Mouse (Mus musculus): ENCODE measurements around the gene Agpat2.
A peak's percentile ranks its signal among the peaks of the same experiment; 100 is the strongest.

Agpat2 gene

DNA sequence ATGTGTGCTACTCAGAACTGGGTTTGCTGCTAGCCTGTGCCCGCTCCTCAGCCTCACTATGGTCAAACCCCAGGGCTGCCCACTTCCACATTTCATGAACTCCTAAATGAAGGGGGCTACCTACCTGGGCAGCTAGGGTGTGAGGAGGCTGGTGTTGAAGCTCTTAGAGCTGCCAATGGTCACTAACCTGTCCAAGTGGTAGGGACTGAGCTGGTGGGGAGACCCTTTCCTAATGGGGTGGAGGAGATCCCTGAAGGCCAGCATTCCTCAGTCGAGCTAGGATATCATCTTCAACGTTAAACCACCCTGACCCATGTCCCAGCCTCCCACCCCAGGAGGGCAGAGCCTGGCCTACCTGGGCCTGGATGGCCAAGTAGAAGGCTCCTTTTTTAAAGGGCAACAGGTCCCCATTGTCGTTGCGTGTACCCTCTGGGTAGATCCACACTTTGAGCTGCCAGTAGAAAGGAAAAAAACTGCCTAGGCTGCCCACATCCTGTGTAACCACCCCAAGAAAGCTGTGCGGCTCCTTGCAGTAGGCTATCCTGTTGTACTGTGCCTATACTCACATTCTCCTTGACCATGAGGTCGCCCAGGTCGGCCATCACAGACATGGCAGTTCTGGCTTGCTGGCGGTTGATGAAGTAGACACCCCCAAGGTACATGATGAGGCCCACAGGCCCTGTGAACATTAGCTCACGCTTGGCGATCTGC, 8.3 kb downstream of the Agpat2 start:
- DNase-seq (ENCODE audit: low spot score in 2 of 2) = peak in 1 of 2 experiments; percentile 26

DNA sequence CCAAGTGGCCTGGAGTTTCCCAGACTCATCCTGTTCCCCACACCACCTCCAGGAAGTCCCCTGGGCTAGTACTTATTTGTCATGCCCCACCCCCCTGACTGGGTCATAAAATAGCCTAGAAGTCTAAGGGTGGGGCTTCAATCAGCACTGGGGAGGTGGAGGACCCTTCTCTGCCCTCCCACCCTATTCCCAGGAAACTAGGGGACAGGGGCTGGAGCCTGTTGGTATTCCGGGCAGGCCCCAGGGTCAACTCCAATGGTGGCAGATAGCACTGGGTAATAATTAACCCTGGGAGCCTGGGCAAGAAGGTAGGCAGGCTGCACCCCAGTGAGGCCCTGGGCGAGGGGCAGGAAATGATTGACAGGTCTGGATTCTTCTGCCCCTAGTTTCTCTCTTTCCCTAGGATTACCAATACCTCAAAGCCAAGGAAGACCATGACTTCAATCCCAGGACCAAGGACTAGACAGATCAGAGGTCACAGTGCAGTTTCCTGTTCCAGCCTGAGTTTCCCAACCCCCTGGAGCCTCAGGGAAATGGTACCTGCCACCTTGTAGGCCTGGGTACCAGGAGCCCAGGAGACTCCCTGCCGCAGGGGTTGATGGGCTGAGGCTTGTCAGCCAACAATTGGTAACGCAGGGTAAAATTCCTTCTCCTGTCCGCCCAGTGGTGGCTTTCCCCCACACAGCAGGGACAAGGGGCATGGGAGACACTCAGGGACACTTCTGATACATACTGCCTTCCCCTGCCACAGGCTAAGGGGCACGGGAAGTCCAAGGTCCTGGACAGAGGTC, 9.1 kb downstream of the Agpat2 start:
- no peak for DNase-seq (ENCODE audit: low spot score in 2 of 2)

DNA sequence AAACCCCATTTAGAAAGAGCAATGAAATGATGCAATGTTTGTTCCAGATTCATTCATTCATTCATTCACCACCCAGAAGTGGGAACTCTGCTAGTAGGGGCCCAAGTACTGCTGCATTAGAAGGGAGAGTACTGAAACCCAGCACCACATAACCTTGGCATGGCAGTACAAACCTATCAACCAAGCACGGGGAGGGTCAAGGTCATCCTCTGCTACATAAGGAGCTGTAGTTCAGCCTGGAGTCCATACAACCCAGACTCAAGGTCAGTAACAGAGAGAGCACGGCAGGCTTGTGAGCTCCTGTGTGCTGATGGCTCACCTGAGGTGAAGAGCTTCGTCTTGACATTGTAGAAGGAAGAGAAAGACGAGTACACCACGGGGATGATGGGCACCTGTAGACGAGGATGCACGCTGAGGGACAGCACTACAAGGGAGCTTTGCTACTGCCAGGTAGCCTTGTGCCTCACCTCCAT, 9.7 kb downstream of the Agpat2 start:
- DNase-seq (ENCODE audit: low spot score in 2 of 2) = no peak

DNA sequence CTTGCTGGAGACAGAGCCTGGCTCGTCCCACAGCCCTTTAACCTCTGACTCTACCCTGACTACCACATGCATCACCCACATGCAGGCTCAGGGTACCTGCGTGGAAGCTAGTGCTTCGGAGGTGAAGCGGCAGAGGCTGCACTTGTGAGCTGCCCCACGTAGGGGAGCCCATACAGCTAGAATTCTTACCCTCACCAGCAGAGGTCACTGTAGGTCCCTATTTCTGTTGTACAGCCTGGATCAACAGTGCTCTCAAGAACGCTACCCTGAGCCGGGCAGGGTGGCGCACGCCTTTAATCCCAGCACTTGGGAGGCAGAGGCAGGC, 10.2 kb downstream of the Agpat2 start:
- DNase-seq (ENCODE audit: low spot score in 2 of 2) = peak; percentile 57 to 77

DNA sequence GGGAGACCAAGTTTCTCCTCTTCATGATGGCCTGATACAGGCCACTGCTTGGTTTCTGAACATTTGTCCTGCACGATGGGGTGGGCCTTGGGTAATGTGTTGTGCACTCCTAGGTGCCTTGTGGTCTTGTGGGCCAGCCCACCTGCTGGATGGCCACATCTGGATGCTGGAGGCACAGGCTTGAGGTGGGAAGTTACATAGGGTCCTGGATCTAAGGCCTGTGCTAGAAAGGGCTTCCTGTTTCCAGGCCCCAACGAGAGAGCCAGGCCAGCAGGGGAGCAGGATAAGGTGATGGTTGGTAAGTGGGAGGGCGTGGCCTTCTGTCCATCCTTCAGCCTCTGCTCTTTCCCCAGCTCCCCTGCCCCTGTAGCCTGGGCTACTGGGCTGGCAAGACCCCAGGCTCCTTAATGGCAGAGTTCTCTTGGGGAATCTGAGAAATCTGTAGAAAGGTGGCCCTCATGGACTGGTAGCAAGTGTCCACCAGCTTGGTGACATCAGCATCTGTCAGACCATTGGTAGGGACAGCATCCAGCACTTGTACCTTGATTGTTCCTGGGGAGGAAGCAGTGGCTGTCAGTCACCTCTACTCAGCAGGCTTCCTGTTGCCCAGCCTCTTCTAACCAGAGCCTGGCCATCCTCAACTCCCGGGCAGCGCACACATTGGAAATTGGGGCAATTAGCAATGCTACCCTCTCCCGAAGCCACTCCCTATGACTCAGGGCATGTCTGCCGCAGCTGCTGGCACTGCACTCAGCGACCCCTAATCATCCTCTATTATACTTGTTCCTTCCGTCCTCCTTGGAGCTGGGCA, 10.8 kb downstream of the Agpat2 start:
- DNase-seq (ENCODE audit: low spot score in 2 of 2) = no peak

DNA sequence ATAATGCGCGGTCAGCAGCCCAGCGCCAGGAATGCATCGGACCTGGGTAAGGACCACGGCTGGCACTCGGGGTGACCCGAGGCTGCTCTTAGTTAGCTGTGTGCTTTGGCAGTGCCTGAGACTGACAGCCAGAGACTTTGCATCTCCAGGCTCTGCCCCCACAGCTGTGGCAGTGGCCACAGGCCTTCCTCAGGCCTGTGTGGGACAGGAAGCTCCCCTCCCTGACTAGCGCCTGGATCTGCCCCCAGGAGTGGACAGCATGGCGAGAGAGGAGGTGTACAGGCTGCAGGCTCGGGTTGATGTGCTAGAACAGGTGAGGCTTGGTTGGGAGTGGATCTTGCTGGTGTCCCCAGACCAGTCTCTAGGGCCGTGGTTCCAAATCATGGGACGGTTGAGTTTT, 12.8 kb downstream of the Agpat2 start:
- DNase-seq (ENCODE audit: low spot score in 2 of 2) = no peak

DNA sequence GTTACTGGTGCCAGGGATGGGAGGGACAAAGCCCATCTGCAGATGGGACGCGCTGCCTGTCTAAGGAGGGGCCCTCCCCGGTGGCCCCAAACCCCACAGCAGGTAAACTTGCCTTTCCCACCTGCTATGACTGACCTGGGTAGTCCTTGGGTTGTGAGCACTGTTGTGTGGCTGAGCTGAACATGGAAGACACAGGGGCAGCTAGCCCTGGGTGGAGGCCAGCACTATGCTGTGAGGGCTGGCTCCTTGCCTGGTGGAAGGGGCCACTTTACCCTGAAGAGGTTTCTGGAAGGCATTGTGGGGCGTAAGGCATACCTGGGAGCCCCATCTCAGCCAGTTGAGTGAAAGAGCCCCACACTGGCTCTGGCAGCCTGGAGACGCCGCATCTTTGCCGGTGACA, 13.3 kb downstream of the Agpat2 start:
- DNase-seq (ENCODE audit: low spot score in 2 of 2) = no peak

DNA sequence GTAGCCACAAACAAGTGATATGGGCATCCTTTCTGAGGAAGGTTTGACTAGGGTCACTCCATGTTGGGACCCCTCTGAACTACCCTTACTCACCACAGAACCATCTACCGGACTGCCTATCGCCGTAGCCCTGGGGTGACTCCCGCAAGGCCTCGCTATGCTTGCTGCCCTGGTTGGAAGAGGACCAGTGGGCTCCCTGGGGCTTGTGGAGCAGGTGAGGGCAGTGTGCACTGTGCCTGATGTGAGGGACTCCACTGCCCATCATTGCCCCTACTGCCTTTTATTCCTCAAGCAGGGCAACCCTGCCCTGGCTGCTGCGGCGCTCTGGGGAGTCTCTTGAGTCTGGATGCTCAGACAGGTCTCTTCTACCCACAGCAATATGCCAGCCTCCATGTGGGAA, 13.9 kb downstream of the Agpat2 start:
- no peak for DNase-seq (ENCODE audit: low spot score in 2 of 2)

DNA sequence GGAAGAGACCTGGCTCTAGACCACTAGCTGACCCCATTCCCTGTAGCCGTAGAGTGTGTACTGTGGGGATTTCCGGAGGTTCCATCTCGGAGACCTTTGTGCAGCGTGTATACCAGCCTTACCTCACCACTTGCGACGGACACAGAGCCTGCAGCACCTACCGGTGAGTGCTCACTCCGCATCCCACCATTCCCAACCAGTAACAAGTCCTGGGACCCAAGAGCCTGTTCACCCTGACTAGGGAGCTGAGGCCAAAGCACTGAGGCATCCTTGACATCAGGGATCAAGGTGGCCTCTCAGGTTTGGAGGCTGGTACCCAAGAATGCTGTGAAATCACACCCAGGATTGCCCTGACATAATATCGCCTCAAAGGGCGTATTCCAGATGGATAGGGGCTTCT, 14.9 kb downstream of the Agpat2 start:
- no peak for DNase-seq (ENCODE audit: low spot score in 2 of 2)

DNA sequence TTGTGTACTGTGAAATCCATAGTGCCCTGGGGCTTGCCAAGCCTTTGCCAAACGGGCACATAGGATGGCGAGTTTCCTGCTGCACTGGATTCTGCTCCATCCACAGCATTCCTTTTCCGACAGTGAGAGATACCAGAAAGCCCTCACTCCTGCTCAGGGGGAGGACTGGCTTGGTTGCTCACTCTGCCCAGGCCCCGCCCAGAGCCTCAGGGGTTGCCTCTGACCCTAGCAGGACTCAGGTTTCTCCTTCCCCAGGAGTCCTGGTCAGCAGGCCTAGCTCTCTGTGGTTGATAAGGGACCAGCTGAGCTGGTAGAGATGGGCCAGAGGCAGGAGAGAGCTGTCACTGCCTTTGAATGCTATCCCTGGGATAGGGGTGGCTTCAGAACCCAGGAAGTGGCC, 15.6 kb downstream of the Agpat2 start:
- no peak for DNase-seq (ENCODE audit: low spot score in 2 of 2)

DNA sequence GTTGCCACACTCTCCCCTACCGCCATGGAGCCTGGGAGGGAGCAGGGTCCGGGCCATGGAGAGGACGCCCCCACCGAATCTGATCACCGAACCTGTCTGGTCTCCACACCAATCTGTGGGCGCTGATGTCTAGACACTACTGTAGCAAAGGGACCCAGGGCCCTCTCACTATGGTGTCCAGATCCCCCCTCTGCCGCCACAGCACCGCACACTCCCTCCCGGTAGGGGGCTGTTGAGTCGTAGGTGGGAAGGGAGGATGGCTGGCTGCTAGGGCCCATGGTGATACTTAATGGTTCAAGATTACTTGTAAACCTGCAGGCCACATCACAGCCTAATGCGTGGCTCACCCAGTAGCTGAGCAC, 17.2 kb downstream of the Agpat2 start:
- peak; percentile 16 to 38 for DNase-seq (ENCODE audit: low spot score in 2 of 2)

DNA sequence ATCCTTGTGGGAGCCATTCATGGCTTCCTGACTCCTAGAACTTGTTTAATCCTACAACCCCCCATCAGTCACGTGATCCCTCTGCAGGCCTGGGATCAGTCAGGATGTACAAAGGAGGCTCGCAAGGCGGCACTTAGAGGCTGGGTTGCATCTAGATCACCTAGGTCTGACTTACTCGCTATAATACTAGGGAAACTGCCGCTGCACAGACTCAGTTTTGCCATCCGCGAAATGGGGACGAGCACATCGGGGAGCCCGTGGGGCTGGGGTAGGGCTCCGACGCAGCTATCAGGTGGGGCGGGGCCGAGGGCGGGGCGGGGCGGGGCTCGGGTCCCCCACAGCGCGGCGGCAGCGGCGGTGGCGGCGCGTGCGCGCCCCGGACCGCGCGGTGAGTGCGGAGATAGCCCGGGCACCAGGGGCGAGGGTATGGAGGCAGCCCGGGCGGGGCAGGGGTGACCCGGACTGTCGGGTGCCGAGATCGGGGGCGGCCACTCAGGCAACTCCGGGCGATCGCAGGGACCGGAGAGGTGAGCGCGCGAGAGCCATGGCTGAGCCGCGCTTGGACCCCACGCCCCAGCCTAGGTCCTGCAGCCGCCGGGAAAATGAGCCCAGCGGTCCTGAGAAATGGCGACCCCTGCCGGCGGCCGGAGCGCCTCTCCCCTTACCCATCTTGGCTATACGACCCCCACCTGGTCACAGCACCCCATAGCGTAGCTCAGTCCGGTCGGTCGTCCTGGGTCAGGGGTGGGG, 17.7 kb downstream of the Agpat2 start, which contains the start of gene Gm20532:
Gene Gm20532, plus strand, starts transcription at position 346 of the 750 bp plus-strand sequence.
- DNase-seq (ENCODE audit: low spot score in 2 of 2) = peak; percentile 32 to 62

DNA sequence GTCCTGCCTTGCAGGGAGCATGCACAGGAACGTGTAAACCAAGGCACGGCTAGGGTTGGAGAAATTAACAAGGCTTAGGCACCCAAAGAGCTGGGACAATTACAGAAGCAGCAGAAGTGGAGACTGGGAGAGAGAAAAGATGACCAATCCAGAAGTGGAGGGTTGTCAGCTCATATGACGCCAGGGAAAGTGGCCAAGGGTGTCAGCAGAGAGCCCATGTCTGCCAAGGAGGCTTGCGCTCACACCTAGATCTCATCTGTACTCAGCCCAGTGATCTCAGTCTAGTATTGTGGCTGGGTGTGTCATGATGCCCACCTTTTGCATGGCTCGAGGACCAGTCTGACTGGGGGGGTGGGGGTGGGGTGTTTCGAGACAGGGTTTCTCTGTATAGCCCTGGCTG, 18.5 kb downstream of the Agpat2 start:
- DNase-seq (ENCODE audit: low spot score in 2 of 2) = no peak

DNA sequence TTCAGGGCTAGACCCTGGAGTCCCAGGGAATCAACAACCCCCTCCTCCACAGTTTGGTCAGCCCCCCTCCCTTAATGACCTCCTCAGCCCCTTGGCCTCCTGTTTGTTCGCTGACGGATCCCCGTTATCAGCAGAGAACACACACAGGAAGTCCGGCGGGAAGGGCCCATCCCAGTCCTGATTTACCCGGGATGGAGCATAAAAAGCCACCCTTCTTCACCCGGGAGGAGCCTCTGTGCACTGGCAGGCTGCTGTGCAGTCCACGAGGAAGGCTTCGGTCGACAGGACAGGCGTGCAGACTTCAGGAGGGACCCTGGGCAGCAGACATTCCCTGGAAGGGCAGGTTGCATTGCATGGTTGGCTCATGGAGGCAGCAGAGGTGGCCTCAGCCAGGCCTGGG, 20.6 kb downstream of the Agpat2 start:
- no peak for DNase-seq (ENCODE audit: low spot score in 2 of 2)

DNA sequence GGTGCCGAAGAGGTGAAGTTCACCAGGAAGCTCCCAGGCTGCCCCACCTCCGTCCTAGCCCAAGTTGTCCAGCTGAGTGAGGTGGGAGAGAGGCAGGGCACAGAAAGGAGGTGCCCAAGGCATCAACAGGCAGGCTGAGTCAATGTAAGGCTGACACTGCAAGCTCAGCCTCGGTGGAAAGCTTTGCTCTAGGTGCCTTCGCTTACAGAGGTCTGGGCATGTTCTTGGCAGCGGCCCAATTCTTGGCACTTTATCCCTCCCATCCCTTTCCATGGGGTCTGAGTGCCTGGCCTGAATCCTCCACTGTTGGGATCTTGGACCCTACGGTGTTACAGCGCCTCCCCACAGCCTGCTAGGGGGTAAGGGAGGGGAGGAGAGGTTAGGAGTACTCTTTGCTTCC, 21.5 kb downstream of the Agpat2 start:
- DNase-seq (ENCODE audit: low spot score in 2 of 2) = no peak

DNA sequence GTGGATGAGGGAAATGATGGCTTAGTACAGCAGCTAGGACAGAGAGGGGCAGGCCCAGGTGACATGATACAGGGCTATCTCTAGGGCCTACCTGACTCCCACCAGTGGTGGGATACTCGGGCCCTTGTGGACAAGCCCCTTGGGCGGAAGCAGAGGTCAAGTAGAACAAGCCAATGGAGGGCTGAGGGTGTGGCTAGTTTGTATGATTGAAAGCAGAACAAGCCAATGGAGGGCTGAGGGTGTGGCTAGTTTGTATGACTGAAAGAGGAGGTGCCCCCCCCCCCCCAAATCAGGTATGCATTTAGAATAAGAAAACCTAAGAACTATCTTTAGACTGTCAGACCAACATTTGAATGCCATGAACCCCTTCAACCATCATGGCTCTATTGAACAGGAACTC, 22.0 kb downstream of the Agpat2 start:
- DNase-seq (ENCODE audit: low spot score in 2 of 2) = no peak

DNA sequence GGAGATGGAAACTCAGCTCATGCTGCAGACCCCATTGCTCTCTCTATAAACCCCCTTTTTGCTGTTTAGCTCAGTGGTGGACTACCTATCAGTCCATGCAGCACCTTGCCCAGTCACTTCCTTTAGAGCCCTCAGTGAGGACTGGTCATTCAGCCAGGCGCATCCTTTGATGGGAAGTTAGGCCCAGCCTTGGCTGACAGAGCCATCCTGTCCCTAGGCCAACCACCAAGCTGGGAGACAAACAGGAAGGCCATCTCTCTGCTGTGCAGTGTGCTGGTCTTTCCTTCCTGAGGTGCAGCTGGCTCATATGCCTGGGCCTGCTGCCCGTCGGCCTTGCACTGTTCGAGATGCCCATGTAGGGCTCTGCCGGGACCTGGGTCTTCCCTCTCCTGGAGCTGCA, 23.5 kb downstream of the Agpat2 start:
- DNase-seq (ENCODE audit: low spot score in 2 of 2) = no peak

DNA sequence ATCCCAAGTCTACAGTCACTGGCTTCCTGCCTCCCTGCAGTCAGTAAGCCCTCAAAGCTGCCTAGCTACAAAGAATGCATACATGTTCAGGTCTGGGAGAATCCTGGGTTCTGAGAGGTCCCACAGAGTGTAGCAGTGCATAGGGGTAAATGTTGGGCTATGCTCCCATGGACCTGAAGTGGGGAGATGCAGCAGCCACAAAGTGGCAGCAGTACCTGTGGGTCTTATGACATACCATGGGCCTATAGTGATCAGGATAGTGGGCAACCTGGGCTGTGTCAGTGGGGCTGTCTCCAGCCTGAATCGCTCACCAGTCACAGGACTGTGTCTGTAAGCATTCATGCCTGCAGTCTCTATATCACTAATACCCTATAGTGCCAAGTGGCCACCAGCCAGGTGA, 24.5 kb downstream of the Agpat2 start, which contains the start of gene Egfl7:
Gene Egfl7, plus strand, starts transcription at position 301 of the 400 bp plus-strand sequence.
- DNase-seq (ENCODE audit: low spot score in 2 of 2) = no peak

DNA sequence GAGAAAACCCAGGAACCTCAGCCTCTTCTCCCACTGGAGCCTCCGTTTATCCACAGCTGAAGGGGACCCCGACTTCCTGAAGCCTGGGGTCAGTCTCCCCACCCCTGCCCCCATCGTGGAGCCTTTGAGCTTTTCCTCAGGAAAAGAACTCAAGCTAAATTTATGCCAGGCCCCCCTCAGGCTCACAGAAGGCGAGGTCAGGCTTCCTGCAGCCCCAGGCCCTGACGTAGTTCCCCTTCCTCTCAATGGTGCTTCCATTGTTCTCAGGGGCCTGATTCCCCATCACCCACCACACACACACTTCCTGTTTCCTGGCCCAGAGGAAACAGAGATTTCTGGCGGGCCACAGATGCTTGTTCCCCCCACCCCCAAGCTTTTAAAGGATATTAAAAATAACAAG, 25.8 kb downstream of the Agpat2 start:
- no peak for DNase-seq (ENCODE audit: low spot score in 2 of 2)

DNA sequence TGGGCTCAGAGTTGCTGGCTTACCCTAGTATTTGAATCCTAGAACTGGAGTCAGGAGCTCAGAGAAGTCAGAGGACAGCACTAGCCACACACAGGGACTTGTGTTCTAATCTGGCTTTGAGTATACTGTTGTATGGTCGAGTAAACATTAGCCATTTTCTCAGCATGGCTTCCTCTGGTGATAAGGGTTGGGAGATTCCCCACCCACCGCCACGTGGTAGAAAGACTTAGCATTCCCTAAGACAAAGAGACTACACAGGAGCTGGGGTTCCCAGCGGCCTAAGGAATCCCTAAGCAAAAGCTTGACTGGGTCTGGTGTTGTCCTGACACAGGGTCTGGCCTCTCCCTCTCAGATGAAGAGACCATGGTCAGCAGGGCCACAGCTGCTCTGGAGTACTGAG, 27.8 kb downstream of the Agpat2 start:
- no peak for DNase-seq (ENCODE audit: low spot score in 2 of 2)

DNA sequence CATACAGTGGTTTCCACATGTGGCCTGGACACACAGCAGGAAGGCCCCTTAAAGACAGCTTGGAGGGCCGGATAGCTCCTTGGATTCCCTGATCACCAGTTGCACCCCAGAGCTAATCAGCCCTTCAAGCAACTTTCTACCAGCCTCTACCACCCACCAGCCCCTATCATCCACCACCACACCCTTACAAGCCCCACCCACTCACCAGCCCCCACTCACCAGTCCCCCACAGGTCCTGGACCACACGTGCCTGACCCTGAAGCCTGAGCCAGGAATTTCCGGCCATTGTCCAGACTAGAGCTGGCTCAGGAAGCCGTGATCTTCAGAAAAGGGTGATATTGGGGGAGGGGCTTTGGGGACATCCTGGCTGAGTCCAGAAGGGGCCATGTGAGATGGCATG, 28.4 kb downstream of the Agpat2 start:
- DNase-seq (ENCODE audit: low spot score in 2 of 2) = no peak

DNA sequence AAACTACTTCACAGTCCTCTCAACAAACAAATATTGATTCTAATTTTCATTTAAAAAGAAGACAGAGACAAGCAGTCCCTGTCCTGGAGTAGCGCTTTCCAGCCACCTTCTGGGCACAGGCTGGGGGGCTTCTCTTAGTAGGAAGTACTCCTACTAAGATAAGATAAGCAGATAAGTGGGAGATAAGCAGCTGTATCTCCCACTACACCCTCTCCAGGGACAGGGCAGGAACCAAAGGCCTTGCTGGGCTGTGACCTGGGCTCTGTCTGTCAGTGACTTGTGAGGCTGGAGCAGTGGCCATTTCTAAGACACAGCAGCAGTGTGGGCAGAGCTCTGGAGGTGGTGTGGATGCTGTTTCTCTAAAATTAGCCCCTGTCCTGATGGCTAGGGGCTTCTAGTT, 28.8 kb downstream of the Agpat2 start:
- DNase-seq (ENCODE audit: low spot score in 2 of 2) = no peak

All from thymus, postnatal 10 days (tissue).